Mouse (Mus musculus): ENCODE data around the gene Rrnad1.
"Not testable (repeated sequence)": the region's sequence is repeated elsewhere in the genome, so short reads cannot be mapped to it uniquely, and the experiment has no call there.

Gene Rrnad1

DNA sequence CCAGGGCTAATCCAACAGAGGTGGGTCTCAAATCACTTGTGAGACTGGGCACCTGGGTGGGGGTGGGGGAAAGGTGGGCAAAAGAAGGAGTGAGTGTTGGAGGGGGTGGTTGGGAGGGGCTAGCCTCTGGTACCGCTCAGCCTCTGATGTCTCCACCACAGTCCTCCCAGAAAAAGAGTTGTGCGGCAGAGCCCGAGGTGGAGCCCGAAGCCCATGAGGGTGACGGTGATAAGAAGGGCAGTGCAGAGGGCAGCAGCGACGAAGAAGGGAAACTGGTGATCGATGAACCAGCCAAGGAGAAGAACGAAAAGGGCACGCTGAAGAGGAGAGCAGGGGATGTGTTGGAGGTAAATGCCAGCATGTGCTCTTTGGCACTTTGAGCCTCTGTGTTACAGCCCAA, 16.6 kb downstream of the Rrnad1 start:
- no peak for DNase-seq

DNA sequence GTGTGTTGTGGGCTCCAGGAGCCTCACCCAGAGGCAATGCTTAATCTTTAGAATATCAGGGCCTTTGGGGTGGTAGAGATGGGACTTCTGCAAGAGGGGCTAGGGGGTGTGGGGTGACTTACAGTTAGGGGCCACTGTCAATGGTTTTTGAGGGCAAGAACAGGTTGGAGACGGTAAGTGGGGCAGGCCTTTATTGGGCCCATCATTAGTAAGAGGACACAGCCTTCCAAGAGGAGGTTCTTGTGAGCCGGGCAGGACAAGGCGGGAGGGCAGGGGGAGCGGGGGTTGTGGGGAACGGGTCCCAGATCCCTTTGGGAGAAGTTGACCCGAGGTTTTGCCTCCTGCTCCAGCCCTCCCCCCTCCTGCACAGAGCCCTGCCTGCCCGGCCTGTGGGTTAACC, 17.0 kb downstream of the Rrnad1 start:
- DNase-seq, result no peak

DNA sequence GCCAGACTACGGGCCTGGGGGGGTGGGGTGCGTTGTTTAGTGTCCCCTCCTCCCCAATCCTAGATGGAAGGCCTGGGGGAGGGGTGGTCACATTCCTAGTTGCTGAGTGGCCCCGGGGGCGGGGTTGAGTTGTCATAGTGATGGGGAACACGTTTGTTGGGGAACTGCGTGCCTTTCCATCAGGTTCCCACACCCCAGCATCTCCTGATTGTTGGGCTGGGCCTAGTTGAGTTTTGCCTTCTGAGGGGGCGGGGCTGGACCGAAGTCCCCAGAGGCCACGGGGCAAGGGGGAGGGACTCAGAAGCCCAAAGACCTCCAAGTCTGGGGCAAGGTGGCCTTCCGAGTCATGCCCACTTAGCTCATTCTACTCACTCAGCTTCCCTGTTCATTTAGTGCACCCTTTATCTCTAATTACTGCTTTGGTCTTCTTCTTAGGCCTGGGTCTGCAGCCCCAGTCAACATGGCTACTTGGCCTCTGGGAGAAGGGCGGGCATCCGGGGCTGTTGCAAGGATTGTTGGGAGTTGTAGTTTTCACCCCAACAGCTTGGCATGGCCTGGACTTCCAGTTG, 19.9 kb downstream of the Rrnad1 start:
- DNase-seq, result peak; percentile 55

DNA sequence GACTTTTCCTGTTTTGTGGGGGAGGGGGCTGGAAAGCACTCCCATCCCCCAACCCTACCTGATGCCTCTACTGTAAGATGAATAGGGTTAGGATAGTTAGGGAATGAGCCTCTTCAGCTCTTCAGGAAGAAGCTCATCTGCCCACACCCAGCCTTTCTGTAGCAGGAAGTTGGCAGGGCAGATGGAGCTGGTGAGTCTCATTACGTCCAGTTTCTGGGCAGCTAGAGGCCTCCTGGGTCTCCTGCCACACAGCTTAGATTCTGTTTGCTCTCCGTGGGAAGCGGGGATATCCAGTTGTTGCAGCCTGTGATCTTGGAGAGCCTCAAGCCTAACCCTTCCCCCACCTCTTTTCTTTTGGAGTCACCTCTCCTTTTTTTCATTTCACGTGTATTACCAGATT, 20.6 kb downstream of the Rrnad1 start:
- DNase-seq, result no peak

DNA sequence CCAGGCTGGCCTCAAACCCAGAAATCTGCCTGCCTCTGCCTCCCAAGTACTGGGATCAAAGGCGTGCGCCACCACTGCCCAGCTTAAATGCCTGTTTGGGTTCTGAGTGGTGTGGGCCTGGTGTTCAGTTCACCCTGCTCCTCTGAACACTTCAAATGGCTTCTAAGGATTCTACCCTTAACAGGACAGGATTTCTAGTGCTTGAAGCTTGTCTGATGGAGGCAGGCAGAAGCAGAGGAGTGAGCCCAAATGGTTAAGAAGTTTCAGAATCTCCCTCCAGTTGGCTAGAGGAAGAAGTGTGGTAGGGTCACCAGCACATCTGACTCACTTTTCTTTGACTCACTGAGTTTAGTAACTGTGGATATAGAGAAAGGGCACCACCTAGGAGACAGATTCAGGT, 21.1 kb downstream of the Rrnad1 start:
- DNase-seq, result no peak

DNA sequence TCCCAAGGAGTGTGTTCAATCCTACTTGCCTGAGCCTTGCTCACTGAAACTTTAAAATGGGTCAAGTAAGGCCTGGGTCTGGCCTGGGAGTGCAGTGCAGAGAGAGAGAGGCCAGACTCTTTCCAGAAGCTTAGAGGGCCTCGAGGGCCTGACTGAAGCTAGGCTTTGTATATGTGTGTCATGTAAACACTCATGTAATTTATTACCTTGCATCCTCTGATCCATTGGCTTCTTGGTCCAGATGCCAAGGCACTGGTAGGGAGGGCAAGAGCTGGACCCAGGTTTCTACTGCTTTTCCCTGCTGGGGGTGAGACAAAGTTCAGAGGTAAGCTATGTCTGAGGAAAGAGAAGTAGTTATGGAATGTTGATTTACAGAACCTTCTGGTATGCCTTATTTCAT, 22.6 kb downstream of the Rrnad1 start:
- no peak for DNase-seq

DNA sequence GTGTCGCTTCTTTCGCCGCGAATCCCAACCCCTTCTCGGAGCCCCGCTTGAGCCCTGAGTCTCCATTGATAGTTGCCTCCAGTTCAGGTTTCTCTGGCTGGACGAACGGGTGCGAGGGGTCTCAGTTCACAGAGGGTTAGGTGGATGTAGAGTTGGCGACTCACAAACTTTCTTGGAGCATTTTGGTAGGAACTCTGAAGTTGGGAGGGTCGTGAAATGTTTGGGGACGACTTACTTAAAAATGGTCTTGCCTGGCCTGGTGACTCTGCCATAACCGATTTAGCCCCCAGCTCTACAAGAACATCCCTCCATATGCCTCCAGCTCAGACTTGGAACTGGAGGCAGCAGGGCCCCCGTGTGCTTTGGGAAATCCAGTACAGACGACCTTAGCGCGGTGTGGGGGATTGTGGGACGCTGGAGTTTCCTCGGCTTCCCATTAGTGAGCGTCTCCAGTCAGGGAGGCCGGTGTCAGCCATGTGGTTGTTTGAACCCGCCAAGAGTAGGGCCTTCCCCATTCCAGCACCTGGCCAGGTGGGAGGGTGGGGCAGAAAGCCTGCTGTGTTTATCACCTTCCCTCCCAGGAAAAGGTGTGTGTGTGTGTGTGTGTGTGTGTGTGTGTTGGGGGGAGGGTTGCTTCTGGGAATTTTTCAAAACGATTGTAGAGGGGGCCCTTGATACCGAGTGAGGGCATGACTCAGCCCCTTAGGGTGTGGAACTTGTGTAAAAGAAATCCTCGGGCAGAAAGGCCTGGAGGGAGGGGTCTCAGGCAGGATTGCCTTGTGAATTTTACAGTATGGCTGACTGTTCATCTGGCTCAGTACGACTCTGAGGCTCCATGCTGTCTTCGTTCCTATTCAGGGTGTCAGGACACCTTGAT, 23.3 kb downstream of the Rrnad1 start:
- no peak for DNase-seq

DNA sequence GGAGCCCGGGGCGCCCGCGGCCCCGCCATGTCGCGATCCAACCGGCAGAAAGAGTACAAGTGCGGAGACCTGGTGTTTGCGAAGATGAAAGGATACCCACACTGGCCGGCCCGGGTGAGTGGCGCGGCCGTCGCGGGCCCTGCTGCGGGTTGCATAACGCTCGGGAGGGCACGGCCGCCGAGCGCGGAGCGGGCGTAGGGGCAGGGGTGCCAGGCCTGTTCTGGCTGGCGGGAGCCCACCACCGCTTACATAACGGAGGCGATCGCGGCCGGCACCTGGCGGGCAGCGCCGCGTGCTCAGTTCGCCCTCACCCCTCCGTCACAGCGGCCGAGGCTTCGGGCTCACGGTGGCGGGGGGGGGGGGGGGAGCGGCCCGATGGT, 23.9 kb downstream of the Rrnad1 start:
- peak; percentile 67 for DNase-seq

DNA sequence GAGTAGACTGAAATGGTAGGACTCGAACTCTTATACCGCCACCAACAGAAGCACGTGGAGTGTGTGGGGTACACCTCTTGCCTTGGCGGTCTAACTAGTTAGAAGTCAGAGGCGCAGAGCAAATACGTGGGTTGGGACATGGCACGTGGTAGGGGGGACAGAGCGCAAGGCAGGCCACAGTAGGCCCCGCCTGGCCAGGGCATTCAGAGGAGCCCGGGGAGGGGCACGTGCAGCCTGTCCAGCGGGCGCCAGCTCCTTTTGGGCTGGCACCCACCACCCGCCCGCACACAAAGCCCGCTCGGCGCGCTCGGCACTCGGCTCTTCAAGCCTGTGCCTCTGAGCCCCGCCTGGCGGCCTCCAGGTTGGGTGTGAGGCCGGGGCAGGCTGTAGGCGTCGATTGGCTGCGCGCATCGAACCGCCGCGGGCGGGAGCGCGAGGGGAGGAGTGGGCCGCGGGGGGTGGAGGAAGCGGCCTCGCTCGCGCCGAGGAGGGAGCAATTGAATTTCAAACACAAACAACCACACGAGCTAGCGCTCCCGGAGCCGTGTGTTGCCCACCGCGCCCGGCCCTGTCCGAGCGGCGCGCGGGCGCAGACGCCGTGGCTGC, 24.5 kb downstream of the Rrnad1 start, which contains the start of gene Hdgf:
Gene Hdgf, plus strand, starts transcription at position 442 of the 606 bp plus-strand sequence.
- DNase-seq, result peak; percentile 93

DNA sequence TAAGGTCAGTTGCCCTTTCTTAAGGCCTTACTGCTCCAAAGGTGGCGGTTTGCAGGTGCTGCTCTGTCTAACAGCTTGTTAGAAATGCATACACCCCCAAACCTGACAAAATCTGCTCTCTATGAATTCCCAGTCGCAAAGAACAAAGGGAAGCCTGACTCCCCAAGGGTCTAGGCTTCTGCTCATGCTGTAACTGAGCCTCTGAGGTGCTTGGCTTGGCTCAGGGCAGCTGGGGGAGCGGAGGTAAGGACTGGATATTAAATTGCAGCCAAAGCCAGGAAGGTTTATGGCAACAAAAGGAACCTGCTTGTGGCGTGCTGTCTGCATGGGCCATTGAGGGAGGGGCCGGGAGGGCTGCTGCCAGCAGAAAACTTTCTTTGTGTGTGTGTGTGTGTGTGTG, 26.7 kb downstream of the Rrnad1 start:
- DNase-seq, result no peak

DNA sequence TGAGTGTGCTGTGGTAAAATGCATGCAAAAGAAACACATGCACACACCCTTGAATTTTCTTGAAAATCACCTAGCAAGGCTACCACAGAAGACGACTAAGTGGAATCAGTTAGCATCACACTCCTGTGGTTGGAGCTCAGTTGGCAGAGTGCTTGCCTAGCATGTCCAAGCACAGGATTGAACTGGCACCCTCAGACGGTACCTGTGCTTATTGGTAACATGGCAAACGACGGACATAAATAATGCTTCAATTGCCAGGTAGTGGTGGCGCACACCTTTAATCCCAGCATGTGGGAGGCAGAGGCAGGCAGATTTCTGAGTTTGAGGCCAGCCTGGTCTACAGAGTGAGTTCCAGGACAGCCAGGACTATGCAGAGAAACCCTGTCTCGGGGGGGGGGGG, 28.6 kb downstream of the Rrnad1 start:
- DNase-seq, result not testable (repeated sequence)

DNA sequence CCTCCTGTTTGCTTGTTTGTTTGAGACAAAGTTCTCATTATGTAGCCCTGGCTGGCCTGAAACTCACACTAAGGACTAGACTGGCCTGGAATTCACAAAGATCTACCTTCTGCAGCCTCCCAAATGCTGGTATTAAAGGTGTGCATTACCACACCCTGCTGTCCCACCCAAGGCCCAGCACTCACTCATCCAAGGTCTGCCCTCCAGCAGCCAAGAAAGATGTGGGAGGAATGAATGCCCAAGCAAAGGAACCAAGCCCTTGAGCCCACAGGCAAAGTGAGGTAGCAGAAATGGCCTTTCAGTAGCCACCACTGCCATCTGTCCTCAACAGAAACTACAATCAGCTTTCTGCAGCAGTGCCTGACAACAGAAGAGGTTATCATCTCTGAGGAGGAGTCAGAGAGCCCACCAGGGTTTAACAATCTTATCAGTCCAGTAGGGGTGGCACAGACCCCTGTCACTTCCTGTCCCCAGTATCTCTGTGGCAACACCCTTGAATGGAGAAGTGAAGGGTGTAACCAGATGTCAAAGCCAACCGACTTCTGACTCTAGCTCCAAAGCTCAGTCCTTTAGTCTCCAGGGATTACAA, 29.4 kb downstream of the Rrnad1 start:
- DNase-seq, result no peak

DNA sequence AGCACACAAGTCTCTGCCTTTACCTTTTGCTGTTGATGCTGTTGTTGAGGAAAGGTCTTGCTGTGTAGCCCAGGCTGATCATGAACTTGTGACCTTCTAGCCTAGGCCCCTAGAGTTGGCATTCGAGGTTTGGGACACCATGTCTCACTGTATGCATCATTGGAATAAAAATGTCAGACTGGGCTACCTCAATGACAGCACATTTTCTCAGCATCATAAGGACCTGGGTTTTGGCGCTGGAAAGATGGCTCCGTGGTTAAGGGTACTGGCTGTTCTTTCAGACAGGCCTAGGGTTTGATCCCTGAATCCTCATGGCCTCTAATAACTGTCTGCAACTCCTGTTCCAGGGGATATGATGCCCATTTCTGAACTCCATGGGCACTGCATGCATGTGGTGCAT, 30.7 kb downstream of the Rrnad1 start:
- no peak for DNase-seq

DNA sequence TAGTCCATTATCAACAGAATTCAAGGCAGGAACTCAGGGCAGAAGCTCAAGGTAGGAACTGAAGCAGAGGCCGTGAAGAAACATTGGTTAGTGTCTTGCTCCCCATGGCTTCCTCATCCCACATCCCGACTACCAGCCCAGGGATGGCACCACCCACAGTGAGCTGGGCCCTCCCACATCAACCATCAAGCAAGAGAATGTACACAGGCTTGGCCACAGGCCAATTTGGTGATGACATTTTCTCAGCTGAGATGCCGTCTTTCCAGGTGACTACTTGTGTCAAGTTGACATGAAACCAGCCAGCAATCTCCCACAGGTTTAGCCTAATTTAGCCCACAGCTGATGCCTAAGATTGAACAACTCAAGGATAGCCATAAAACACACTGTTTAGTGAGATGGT, 31.3 kb downstream of the Rrnad1 start:
- DNase-seq, result no peak

DNA sequence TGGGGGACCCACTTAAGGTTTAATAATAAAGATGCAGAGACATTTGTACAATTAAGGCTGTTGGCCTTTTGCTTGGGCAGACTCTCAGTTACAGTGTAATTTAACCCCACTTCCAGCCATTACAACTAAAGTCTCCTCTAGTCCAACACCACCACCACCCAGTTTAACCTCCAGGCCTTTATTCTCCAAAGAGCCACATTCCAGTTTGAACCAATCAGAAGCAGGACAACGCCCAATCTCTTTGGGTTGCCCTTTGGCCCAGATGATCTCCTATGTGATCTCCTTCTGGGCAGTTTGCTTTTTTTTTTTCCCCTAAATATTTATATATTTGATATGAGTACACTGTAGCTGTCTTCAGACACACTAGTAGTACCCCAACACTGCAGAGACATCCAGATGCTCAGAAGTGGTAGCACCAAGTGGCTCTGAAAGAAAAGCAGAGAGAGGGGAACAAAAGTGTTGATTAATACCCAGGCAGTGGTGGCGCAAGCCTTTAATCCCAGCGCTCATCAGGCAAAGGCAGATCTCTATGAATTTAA, 37.1 kb downstream of the Rrnad1 start:
- DNase-seq, result no peak

DNA sequence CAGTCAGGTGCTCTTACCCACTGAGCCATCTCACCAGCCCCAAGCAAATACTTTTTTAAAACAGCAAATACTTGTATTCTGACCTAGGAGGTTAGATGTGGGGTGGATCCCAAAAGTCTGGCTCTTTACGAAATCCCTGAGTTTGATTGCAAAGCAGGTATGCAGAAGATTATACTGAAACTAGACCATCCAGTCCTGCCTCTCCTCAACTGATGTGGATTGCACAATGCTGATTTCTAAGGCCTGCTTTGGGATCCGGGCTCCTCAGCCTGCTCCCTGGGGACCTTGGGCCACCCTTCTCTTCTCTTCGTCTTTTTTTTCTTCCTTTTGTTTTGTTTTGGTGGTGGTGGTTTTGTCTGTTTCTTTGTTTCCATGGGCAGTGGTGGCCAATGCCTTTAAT, 39.0 kb downstream of the Rrnad1 start:
- DNase-seq, result no peak

DNA sequence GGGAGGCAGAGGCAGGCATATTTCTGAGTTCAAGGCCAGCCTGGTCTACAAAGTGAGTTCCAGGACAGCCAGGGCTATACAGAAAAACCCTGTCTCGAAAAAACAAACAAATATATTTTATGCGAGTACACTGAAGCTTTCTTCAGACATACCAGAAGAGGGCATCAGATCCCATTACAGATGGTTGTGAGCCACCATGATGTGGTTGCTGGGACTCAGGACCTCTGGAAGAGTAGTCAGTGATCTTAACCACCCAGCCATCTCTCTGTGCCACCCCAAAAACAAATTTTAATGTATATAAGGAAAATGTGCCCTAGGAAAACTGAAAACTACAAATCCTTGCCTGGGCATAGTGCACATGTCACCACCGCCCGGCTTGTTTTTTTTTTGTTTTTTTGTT, 43.1 kb downstream of the Rrnad1 start:
- DNase-seq, result not testable (repeated sequence)

DNA sequence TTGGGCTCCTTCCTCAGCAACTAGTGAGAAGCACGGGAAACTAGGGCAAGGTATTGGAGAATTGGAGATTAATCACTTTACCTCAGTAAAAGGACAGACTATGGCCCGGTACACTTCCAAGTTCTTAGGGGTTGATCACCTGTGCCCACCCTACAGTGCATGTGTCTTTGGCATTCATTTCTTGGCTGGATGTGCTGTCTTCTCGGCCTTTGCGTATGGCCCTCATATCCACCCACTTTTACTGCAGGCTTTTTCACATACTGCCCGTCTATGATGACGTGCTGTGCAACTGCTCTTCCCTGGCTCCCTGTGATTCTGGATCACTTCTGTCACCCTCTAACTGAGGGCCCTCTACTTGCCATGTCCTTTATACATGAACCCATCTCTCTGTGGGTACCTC, 44.1 kb downstream of the Rrnad1 start:
- no peak for DNase-seq

DNA sequence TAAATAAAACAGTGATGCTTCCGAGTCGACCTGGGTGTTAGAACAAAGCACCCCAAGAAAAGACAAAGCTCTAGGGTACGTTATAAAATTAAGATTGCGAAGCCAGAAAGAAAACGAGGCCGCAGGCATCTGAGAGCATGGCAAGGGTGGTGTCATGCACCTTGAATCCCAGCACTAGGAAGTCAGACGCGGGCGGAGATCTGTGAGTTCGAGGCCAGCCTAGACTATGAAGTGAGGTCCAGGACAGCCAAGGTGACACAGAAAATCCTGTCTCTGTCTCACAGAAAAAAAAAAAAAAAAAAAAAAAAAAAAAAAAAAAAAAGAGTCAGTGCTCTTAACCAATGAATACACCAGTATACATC, 44.5 kb downstream of the Rrnad1 start:
- peak; percentile 61 for DNase-seq

DNA sequence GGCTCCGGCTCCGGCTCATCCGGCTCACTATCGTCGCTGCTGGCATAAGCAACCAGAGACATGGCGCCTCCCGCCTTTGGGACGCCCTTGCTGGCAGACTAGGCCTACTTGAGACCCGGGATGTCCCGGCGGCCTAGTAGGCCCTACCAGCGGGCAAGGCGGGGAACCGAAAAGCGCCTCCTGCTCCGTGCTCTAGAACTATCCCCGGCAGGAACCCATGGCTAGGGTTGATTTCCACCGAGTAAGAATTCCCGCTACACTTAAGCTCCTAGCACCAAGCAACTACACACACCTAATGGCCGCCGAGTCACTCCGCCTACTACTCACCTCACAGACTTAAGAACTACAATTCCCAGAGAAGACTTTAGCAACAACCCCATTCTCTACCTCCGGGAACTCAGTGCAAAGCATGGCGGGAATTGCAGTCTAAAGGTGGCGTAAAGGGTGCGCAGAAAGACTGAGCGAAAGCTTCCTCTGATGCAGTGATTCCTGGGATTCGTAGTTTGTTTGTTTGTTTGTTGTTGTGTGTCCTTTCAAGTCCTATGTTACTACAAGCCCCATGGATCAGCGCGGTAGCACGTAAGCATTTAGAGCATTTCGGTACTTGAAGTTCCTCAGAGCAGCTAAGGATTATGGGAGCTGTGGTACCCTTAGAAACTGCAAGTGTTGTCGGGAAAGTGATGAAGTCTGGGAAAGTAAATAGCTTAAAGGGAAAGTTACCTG, 45.1 kb downstream of the Rrnad1 start, which contains the start of gene Prcc:
Gene Prcc, minus strand, starts transcription at position 328 of the 723 bp plus-strand sequence.
- DNase-seq, result peak; percentile 90

DNA sequence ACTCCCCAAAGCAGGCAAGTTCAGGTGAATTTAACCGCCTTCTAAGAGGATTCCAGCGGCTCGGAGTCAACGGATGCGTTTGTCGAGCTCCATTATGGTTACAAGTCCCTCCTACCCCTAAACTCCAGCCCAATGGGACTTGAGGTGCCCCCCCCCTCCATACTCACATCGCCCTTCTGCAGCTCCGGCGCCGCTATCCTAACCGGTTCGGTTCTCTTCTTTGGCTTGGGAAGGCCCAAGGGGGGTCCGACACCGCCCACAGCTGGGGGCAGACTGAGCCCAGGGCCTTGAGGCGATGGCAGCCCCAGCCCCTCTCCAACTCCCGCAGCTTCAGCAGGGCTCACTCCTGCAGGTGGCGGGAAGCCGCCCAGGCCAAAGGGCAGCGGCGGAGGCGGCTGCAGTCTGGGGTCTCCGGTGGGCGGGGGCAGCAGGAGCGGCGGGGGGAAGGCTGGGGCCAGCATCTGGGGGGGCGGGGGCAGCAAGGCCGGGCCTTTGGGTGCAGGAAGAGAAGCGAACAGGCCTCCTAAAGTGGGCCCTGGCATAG, 45.7 kb downstream of the Rrnad1 start:
- DNase-seq, result peak; percentile 69

DNA sequence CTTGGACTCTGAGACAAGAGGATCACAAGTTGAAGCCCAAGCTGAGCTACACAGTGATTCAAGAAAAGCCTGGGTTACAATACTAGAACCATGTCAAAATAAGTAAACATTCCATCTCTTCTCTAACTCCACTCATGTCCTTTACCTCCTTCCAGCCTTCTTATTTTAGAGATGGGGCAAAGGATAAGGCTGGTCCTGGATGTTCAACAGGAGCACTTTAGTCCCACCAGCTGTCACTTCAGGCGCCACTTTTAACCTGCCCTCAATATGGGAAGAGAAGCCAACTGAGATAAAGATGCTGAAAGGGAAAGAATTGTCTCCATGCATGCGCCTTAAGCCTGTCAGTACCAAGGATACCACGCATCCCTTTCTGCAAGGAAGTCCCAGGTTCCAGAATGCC, 46.2 kb downstream of the Rrnad1 start:
- no peak for DNase-seq

DNA sequence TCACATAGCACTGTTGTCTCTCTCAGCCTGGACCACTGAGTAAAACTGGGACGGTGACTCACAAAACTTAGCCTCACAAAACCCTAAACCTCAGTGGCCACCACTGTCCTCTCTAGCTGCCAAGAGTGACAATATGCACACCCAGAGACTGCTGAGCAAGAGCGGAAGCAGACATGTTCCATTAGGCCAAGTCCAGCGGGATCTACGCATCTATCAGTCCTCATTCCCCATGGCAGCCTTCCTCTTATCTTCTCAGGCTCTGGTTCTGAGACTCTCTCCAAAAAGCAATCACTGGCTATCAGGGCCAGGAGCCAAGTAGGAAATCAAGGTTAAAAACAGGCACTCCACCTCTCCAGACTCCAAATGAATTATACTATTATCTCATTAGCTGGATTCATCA, 52.8 kb downstream of the Rrnad1 start:
- DNase-seq, result no peak
